Mouse (Mus musculus): ENCODE results near the gene Trim80.

Gene Trim80

GRCm38 (mm10) chr11:115448998-115449397, 8.7 kb downstream of the Trim80 start:
- POLR2A ChIA-PET: interaction anchor here in 1 of 4 experiments (0.8 to 1.2 kb wide), 2 partner anchors 65 to 366 kb away, joined by 3 to 4 read pairs; partner anchors contain the start of gene Jpt1
- CTCF ChIA-PET: no interaction called here

DNA sequence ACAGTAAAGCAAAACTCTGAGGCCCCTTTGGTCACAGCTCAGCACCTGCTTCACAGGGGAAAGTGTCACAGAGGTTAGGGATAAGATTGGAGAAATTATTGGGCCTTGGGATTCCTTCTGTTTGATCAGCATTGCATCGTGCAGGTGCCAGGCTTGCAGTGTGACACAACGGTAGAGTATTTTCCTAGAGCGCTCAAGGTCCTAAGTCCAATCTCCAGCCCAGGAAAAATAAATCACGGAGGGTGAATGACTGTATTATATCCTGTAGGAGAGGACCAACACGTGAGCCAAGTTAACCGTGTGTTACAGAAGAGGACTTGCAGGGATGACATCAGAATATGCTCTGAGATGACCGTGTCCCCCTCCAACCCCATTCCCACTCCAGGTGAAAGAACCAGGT, 9.8 kb downstream of the Trim80 start:
- ChIA-PET POLR2A (no interaction called here), CTCF (interaction anchor here in 1 of 4 experiments (1.0 to 1.5 kb wide), 2 partner anchors 11 to 25 kb away, joined by 3 to 4 read pairs; partner anchors contain the start of gene Armc7)

- ChIA-PET POLR2A (interaction anchor here in 2 of 4 experiments (0.9 to 1.0 kb wide), 2 partner anchors 10 to 23 kb away, joined by 3 to 4 read pairs; no protein-coding TSS in a partner anchor), CTCF (interaction anchor here in 2 of 4 experiments (0.7 to 1.1 kb wide), 3 partner anchors 9 to 35 kb away, joined by 3 read pairs; no protein-coding TSS in a partner anchor)
Measured at GRCm38 (mm10) chr11:115451781-115452241, 11.5 kb downstream of the Trim80 start.

GRCm38 (mm10) chr11:115452281-115452860, 12.0 kb downstream of the Trim80 start:
- ChIA-PET POLR2A (interaction anchor here in 1 of 4 experiments (1.5 kb wide), 1 partner anchor 62 kb away, joined by 3 read pairs; the partner anchor contains the start of gene Jpt1), CTCF (interaction anchor here in 2 of 4 experiments (0.7 to 1.1 kb wide), 3 partner anchors 8 to 35 kb away, joined by 3 read pairs; no protein-coding TSS in a partner anchor)

DNA sequence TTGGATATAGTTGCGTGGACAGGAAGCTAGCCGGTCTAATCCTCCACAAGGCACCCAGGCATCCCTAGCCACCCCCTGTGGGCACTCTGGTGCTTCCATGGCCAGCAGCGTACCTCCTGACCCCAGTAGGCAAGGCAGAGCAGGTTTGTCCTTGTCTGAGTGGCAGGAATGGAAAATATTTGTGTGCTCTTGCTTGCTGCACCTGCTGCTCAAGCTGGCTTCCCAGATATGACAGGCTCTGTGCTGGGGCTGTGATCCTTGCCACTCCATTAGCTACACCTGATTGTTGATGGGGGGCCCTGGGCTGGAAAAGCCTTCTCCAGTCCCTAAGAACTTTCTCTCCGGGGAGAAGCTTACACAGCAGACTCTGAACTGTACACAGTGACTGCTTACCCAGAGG, 13.0 kb downstream of the Trim80 start:
- CTCF ChIA-PET: no interaction called here

GRCm38 (mm10) chr11:115454822-115455221, 14.5 kb downstream of the Trim80 start:
- ChIA-PET CTCF (interaction anchor here in 3 of 4 experiments (0.5 to 1.0 kb wide), 4 partner anchors 18 to 710 kb away, joined by 3 to 7 read pairs (median 3); partner anchors contain the start of gene Armc7 (in 1 of the 3)), POLR2A (interaction anchor here in 3 of 4 experiments (0.6 to 2.0 kb wide), 4 partner anchors 16 to 65 kb away, joined by 3 to 7 read pairs (median 4); partner anchors contain the start of gene Jpt1 (in 1 of the 3))

More for the DNA sequence above, 13.0 kb downstream of the Trim80 start:
- POLR2A ChIA-PET: interaction anchor here in 2 of 4 experiments (0.6 to 1.5 kb wide), 3 partner anchors 15 to 78 kb away, joined by 3 read pairs; partner anchors contain the start of gene Jpt1 (in 1 of the 2)

DNA sequence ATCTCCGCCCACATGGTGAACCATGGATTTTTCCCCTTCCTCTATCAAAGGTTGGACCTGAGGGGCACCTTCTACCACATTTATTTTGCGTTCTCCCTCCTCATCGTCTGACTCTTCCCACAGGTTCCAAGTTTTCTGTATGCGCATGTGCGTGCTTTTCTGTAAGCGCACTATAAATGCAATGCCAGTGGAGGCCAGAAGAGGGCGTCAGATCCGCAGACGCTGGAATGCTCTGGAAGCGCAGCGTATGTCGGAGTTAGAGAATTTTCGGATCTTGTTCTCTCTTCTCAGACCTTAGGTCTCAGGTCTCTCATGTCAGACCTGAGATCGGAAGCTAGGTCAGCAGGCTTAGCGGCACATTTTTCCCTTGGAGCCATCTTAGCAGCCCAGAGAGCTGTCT, 15.3 kb downstream of the Trim80 start:
- ChIA-PET CTCF (interaction anchor here in 3 of 4 experiments (0.6 to 1.6 kb wide), 5 partner anchors 17 to 711 kb away, joined by 3 to 7 read pairs (median 3); partner anchors contain the start of gene Armc7 (in 1 of the 3)), POLR2A (interaction anchor here (0.5 to 2.0 kb wide), 4 partner anchors 27 to 1353 kb away, joined by 3 to 9 read pairs (median 8); partner anchors contain the start of gene Jpt1 (in 1 of the 4))

DNA sequence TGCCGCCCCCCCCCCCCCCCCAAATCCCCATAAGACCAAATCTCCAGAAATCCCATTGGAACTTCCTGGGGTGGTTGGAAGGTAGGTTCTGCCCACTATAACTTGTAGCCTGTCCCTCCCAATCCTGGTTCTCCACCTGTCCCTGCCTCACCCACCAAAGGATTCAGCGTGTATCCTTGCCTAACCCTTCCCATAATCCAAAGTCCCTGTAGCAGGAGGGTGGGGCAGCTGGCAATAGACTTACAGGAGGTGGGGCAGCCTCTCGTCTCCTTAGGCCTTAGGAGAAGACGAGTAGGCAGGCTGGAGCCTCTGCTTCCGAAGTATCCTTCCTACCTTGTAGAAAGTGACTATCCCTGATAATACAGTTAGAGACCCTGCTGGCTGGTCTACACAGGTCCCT, 15.8 kb downstream of the Trim80 start:
- POLR2A ChIA-PET: interaction anchor here (0.5 to 2.0 kb wide), 4 partner anchors 27 to 1352 kb away, joined by 3 to 9 read pairs (median 8); partner anchors contain the start of gene Jpt1 (in 1 of the 4)
- CTCF ChIA-PET: interaction anchor here in 2 of 4 experiments (0.6 to 1.7 kb wide), 4 partner anchors 16 to 53 kb away, joined by 3 to 6 read pairs (median 4); partner anchors contain the start of gene Mrpl58 (in 1 of the 2)

GRCm38 (mm10) chr11:115457405-115457804, 17.1 kb downstream of the Trim80 start:
- ChIA-PET POLR2A (interaction anchor here in 2 of 4 experiments (0.6 to 1.4 kb wide), 4 partner anchors 8 to 68 kb away, joined by 3 to 8 read pairs (median 4); partner anchors contain the start of gene Armc7 (in 1 of the 2)), CTCF (interaction anchor here in 1 of 4 experiments (1.2 to 1.7 kb wide), 2 partner anchors 15 to 28 kb away, joined by 3 to 6 read pairs; no protein-coding TSS in a partner anchor)

DNA sequence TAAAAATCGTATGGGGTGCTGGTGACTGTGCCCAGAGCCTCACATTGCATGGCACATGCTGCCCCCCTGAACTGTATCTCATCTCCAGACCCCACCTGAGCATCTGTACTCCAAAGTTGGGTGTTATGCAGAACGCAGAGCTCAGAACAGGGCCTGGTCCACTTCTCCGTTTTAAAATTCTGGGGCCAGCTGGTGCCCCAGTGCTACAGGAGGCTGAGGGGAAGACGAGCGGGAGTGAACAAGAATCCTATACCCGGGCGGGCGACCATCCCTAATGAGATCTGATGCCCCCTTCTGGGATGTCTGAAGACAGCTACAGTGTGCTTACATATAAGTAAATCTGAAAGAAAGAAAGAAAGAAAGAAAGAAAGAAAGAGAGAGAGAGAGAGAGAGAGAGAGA, 20.6 kb downstream of the Trim80 start:
- POLR2A ChIA-PET: interaction anchor here in 2 of 4 experiments (0.6 to 1.9 kb wide), 11 partner anchors 8 to 439 kb away, joined by 3 to 5 read pairs (median 4); partner anchors contain the start of gene Jpt1 (in 1 of the 2)
- CTCF ChIA-PET: interaction anchor here in 2 of 4 experiments (0.6 to 1.2 kb wide), 5 partner anchors 9 to 154 kb away, joined by 3 to 5 read pairs (median 3); no protein-coding TSS in a partner anchor

GRCm38 (mm10) chr11:115461846-115462242, 21.5 kb downstream of the Trim80 start:
- POLR2A ChIA-PET: interaction anchor here in 3 of 4 experiments (0.7 to 2.3 kb wide), 10 partner anchors 10 to 439 kb away, joined by 3 to 17 read pairs (median 4); partner anchors contain the start of genes Armc7 (in 1 of the 3) and Jpt1 (in 1 of the 3)
- CTCF ChIA-PET: interaction anchor here in 3 of 4 experiments (0.6 to 2.4 kb wide), 4 partner anchors 13 to 1932 kb away, joined by 3 to 10 read pairs (median 4); partner anchors contain the start of gene Armc7 (in 1 of the 3)

DNA sequence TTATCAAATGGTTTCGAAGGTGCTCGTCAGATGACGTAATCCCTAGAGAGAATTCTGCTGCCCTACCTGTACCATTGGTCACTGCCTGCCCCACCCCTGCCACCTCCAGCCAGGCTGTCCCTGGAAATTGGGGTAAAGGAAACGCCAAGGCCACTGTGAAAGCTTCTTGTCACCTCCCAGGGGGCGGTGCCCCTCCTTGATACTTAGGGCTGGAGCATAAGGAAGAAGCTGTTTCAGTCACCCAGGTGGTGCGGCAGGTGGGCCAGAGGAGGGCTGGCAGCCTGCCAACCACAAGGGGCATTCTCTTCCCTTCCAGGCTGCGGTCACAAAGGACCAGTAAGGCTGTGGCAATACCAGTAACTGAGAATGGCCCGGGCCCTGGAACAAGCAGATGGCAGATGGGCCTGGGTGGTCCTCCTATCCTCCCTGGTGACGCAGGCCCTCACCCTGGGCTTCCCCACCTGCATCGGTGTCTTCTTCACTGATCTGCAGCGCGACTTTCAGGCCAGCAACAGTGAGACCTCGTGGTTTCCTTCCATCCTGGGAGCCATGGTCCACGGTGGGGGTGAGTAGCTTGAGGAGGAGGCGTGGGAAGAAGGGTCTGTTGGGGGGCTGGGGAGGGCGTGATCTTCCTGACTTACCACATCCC, 22.0 kb downstream of the Trim80 start, which contains the start of gene Slc16a5:
Gene Slc16a5 (plus strand): TSS at position 232 of the 649 bp plus-strand sequence.
- CTCF ChIA-PET: interaction anchor here (0.6 to 2.4 kb wide), 8 partner anchors 13 to 1932 kb away, joined by 3 to 10 read pairs (median 3); partner anchors contain the start of gene Armc7 (in 1 of the 4)
- POLR2A ChIA-PET: interaction anchor here in 3 of 4 experiments (0.6 to 2.3 kb wide), 21 partner anchors 9 to 278 kb away, joined by 3 to 17 read pairs (median 4); partner anchors contain the start of genes Jpt1 (in 2 of the 3), Armc7 (in 1 of the 3) and Sumo2 (in 1 of the 3)

DNA sequence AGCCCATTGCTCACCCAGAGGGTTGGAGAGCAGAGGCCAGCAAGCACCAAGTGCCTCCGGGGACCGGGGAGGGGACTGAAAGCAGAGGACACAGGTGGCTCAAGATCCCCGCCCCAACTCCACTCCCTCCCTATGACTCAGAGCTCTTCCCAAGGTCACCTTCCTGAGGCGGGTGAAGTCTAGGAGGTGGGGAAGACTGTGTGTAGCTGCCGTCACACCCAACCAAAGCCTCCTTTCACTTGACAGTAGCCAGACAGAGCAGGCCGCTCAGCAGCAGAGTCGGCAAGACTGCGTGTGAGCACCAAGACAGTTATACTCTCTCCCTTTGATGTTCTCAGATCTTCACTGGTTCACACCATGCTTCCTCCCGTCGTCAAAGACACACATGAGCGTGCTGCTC, 23.1 kb downstream of the Trim80 start:
- ChIA-PET POLR2A (interaction anchor here in 3 of 4 experiments (0.8 to 2.3 kb wide), 19 partner anchors 8 to 279 kb away, joined by 3 to 17 read pairs (median 4); partner anchors contain the start of genes Armc7 (in 2 of the 3), Jpt1 (in 2 of the 3), Sumo2 (in 2 of the 3) and Cdr2l (in 1 of the 3)), CTCF (interaction anchor here (0.6 to 2.4 kb wide), 11 partner anchors 12 to 350 kb away, joined by 3 to 10 read pairs (median 3); partner anchors contain the start of genes Armc7 (in 2 of the 4), Caskin2 (in 1 of the 4) and Nt5c (in 1 of the 4))

DNA sequence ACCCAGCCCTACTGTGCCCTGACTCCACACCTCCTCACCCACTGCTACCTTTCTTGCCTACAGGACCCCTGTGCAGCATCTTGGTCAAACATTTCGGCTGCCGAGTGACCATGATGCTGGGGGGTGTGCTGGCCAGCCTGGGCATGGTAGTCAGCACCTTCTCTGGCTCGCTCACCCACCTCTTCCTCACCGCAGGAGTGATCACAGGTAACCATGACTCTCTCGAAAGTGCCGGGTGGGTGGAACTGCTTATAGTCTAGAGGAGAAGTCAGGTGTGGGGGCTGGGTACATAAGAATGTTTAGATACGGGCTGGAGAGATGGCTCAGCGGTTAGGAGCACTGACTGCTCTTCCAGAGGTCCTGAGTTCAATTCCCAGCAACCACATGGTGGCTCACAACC, 24.5 kb downstream of the Trim80 start:
- POLR2A ChIA-PET: interaction anchor here in 2 of 4 experiments (0.7 kb wide), 4 partner anchors 8 to 56 kb away, joined by 3 to 8 read pairs (median 3); no protein-coding TSS in a partner anchor
- CTCF ChIA-PET: no interaction called here

DNA sequence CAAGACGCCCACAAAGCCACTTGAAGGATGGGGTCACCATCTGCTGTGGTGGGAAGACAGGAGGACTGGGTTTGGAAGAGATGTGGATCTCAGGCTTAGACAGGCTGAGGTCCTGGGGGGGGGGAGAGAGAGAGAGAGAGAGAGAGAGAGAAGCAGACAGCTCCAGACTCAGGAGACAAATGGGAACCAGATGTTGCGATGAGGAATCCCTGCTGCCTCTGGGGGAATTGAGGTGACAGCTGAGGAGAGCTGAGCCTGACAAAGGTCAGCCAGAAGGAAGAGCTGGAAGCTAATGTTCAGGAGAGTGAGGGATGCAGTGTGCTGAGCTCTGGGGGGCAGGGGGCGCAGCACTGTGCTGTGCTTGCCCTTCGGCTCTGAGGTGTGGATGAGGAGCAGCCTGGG, 26.9 kb downstream of the Trim80 start:
- POLR2A ChIA-PET: interaction anchor here in 1 of 4 experiments (0.7 kb wide), 2 partner anchors 61 to 62 kb away, joined by 3 to 6 read pairs; no protein-coding TSS in a partner anchor
- CTCF ChIA-PET: interaction anchor here in 1 of 4 experiments (0.6 kb wide), 1 partner anchor 49 kb away, joined by 5 read pairs; no protein-coding TSS in a partner anchor

DNA sequence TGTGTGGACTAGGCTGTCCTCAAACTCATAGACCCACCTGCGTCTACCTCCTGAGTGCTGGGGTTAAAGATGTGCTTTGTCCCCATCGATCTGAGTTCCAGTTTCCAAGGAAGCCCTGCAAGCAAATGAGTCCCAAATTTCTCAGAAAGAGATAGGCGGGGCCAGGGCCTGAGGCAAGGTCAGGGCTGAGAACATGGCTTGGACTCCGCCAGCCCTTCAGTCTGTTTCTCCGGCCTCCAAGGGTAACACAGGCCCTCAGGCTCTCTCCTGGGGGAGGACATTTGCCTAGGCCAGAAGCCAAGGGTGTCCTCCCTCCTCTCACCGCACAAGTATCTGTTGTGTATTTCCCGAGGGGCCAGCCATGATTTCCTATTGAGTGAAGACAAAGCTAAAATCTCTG, 31.8 kb downstream of the Trim80 start:
- CTCF ChIA-PET: interaction anchor here (0.6 to 2.9 kb wide), 11 partner anchors 13 to 368 kb away, joined by 3 to 8 read pairs (median 3); partner anchors contain the start of gene Fdxr (in 1 of the 4)
- POLR2A ChIA-PET: interaction anchor here in 3 of 4 experiments (0.8 to 2.5 kb wide), 14 partner anchors 9 to 552 kb away, joined by 3 to 10 read pairs (median 3); partner anchors contain the start of genes Cdr2l (in 2 of the 3), Jpt1 (in 2 of the 3), Fdxr (in 1 of the 3) and Mif4gd (in 1 of the 3)
